Mouse (Mus musculus) embryonic fibroblast, embryonic 13.5 days (primary cell): ENCODE measurements around the gene Uqcc1.

Source experiments
- CTCF ChIP-seq: IDR thresholded peaks from 2 replicates; pipeline ENCODE4 v1.5.1; 2011; ENCODE audit warnings: mild to moderate bottlenecking, control low read depth, low read length, moderate library complexity, borderline replicate concordance; ENCODE audit not compliant: insufficient read depth
- POLR2A ChIP-seq: IDR thresholded peaks from 2 replicates; pipeline ENCODE4 v1.6.1; 2011; ENCODE audit warnings: low read depth, mild to moderate bottlenecking, control low read depth, low read length, moderate library complexity

DNA sequence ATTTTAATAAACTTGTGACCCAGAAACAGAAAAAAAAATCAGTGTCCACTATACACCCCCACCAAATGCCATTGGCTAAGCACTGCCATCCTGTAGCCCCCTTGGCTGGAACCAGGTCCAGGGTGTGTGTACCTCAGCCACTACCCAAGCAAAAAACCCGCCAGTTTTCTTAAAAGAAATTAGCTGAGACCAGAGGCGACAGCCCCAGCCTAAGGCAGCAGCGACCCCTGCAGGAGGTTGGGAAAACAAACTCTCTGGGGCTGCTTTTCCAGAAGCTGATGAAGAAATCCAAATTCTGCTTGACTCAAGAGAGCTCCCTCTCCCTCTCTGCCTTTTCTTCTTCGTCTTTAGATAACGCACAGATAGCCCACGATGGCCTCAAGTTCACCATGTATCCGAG lies 16.0 kb upstream of the Uqcc1 start:
- TF ChIP-seq POLR2A (no peak), CTCF (peak; percentile 58)
